Mouse (Mus musculus): Measurements from ENCODE around the gene Smarcc1. TPM values are rescaled to one million over a fixed set of nuclear protein-coding genes. Genes with fewer than 3 reads are reported as not detected.

Smarcc1 gene
- polyA plus RNA-seq, 1 experiment, result 147 TPM

- no peak for TF ChIP-seq GATA1 (IDR thresholded peaks at IDR 0.05; ENCODE audit: low read length)
Observed at GRCm38 (mm10) chr9:110206437-110206836, 88.9 kb downstream of the Smarcc1 start.

DNA sequence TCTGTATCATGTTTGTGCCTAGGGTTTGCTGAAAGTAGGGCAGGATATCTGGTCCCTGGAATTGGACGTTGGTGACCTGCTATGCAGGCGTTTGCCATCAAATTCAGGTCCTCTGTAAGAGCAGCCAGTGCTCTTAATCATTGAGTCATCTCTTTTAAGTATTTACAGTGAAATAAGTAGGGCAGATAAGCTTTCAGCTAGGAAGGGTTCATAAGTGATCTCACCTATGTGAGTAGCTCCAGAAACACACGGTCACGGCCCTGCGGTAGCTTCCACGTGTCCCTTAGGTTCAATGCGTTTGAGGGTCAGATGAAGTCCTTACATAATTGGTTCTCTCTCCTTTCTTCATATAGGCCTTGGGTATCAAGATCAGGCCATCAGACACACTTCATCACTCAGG lies 90.8 kb downstream of the Smarcc1 start:
- no peak for TF ChIP-seq GATA1 (IDR thresholded peaks at IDR 0.05; ENCODE audit: low read length)

DNA sequence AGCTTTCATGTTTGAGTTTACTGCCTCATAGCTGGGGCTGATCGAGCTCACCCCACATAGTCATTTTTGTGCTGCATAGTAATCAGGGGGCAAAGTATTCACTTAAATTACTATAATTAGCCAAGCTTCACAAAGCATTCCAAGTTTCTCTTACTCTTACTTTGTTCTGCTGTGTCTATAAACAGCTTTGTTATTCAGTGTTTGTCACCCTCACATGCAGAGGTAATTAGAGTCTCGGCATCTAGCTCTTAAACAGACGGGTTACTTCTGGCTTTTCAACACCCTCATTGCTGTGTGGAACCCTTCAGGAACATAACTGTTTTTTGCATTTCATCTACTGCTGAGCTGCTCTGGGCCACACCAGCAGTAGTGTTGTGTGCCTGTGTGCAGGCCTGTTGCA lies 91.5 kb downstream of the Smarcc1 start:
- TF ChIP-seq GATA1 (IDR thresholded peaks at IDR 0.05; ENCODE audit: low read length), result no peak

- no peak for TF ChIP-seq GATA1 (IDR thresholded peaks at IDR 0.05; ENCODE audit: low read length)
Observed at GRCm38 (mm10) chr9:110224273-110224672, 106.8 kb downstream of the Smarcc1 start.

- TF ChIP-seq GATA1 (IDR thresholded peaks at IDR 0.05; ENCODE audit: low read length), result no peak
Observed at GRCm38 (mm10) chr9:110226191-110226590, 108.7 kb downstream of the Smarcc1 start.

DNA sequence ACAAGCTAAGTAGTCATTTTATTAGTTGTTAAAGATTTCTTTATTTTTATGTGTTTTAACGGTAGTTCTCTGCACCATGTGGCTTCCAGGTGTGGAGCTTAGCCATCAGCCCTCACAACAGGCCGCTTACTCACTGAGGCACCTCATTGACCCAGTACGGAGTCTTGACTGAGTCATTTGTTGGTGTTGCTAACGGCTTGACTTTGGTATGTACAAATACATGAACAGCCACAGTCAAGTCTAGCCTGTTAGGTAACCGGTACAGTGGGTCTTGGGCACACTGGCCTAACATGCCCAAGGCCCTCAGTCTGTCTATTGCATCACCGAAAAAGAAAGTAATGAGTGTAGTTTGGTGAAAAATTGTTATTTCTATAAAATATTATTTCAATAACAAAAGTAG lies 111.2 kb downstream of the Smarcc1 start:
- TF ChIP-seq GATA1 (IDR thresholded peaks at IDR 0.05; ENCODE audit: low read length), result no peak

GRCm38 (mm10) chr9:110229112-110229511 lies 111.6 kb downstream of the Smarcc1 start:
- no peak for TF ChIP-seq GATA1 (IDR thresholded peaks at IDR 0.05; ENCODE audit: low read length)

GRCm38 (mm10) chr9:110229566-110230248 lies 112.2 kb downstream of the Smarcc1 start:
- TF ChIP-seq GATA1 (IDR thresholded peaks at IDR 0.05; ENCODE audit: low read length), result no peak

DNA sequence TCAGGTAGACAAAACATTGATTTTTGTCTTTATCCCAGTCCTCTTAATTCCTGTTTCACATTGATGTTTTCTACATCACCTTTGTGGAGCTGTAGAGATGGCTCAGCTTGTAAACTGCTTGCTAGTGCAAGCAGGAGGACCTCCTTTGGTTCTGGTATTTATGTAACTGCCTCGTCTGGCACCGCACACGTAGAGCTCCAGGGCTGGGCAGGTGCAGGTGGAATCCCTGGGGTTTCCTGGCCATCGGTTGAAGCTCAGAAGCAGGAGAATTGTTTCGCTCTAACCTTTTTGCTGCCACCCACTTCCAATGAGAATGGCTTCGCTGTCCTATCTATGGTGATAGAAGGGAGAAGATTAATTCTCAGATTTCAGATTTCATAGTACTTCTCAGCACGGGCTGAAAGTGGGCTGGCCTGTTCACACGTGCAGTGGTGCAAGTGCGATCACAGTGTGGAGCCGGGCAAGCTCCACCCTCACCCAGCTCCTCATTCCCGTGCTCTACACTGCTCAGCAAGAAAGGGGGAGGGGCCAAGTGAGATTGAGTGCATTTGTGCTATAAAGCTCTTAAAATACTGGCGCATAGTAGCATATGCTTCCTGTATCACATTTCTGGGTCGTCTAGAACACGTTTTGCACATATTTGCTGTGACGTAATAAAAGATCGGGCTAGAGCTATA lies 113.0 kb downstream of the Smarcc1 start:
- no peak for TF ChIP-seq GATA1 (IDR thresholded peaks at IDR 0.05; ENCODE audit: low read length)

GRCm38 (mm10) chr9:110234962-110235361 lies 117.5 kb downstream of the Smarcc1 start:
- TF ChIP-seq GATA1 (IDR thresholded peaks at IDR 0.05; ENCODE audit: low read length), result no peak

DNA sequence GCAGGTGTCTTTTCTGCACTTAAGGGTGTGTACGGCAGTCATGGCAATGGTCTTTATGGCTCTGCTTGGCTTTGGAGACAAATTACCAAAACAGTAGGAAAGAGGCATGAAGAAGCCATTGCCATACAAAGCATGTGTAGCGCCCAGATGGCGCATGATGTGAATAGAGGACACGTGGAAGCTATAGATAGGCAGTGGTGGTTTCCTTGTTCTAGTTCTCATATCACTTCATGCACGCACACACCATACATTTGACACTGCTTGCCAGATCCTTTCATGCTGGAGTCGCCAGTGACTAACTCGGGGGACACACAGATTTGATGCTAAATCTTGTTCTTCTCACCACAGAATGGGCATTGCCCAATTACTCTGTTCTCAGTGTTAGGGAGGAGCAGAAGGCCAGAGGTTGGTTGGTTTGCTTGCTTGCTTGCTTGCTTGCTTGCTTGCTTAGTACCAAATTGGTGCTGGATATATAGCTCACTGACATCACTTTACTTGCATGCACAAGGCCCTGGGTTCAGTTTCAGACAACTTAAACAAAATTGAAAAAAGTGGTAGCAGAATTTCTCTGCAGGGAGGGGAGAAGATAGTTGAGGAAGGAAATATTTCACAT lies 125.8 kb downstream of the Smarcc1 start, which contains the start of gene Cspg5:
Cspg5 (plus strand) TSS at position 563 of the 613 bp plus-strand sequence.
- TF ChIP-seq GATA1 (IDR thresholded peaks at IDR 0.05; ENCODE audit: low read length), result no peak

DNA sequence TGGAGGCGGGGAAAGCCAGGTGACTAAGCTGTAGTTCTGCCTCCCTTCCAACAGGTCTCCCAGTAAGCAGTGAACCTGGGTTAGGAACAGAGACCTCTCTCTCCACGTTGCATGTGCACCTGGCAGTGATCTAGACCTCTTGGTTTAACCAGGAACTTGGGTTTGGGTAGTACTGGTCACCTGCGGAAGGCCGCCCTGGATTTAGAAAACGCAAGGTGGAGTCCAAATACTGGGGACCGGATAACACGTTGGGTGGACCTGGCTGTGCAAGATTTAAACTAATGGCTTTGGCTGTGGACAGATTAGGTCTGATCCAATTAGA lies 127.0 kb downstream of the Smarcc1 start:
- TF ChIP-seq GATA1 (IDR thresholded peaks at IDR 0.05; ENCODE audit: low read length), result no peak

GRCm38 (mm10) chr9:110244889-110245589 lies 127.5 kb downstream of the Smarcc1 start:
- no peak for TF ChIP-seq GATA1 (IDR thresholded peaks at IDR 0.05; ENCODE audit: low read length)

GRCm38 (mm10) chr9:110245590-110246320 lies 128.2 kb downstream of the Smarcc1 start:
- TF ChIP-seq GATA1 (IDR thresholded peaks at IDR 0.05; ENCODE audit: low read length), result no peak

- TF ChIP-seq GATA1 (IDR thresholded peaks at IDR 0.05; ENCODE audit: low read length), result no peak
Observed at GRCm38 (mm10) chr9:110246321-110246640, 128.8 kb downstream of the Smarcc1 start.

- no peak for TF ChIP-seq GATA1 (IDR thresholded peaks at IDR 0.05; ENCODE audit: low read length)
Observed at GRCm38 (mm10) chr9:110247049-110247448, 129.5 kb downstream of the Smarcc1 start.
